Mouse (Mus musculus) heart, postnatal 0 days (tissue): ENCODE measurements around the gene Gm3055.
"Not testable (repeated sequence)": the region's sequence is repeated elsewhere in the genome, so short reads cannot be mapped to it uniquely, and the experiment has no call there.

Source experiments
- CTCF ChIP-seq: IDR thresholded peaks from 2 replicates; pipeline ENCODE4 v1.5.1; 2016; ENCODE audit warnings: antibody characterized with exemption, control low read depth, low read depth
- EP300 ChIP-seq: IDR thresholded peaks from 2 replicates; pipeline ENCODE4 v1.6.1; 2016; ENCODE audit warnings: antibody characterized with exemption, low read depth

DNA sequence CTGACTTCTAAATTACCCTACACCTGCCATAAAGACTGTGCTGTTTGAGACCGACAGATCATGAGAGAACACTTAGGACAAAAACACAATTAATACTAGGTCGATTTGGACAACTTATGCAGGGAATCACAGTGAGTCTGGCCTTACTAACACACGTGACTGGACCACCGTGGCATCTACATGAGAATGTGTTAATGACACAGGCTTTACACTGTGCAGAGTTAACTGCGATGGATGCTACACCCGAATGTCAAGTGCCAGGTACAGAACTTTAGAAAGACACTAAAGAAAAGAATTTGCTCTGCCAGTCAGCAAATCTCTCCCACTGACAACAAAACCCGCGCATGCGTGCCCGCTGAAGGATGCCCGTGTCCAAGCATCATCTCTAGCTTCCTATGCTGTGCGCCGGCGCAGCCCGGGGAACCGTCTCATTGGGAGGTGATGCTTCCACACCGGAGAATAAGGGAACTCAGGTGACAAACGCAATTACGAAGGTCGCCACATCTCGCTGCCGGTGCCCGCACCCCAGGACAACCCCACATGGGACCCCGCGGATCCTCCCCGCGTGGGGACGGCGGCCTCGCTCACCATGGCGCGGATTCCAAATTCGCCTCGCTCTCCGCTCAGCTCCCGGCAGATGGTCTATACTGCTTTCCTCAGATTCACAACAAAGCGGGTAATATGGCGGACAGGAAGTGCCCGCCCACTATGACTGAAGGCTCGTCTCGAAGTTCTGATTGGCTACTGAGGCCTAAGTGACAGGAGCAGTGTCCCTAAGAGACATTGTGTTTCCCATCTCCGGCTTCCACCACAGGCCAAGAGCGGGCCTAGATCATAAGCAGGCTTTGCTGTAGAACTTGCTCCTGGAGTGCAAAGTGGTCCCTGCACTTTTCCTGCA, at the start of gene Gm3055:
- not testable (repeated sequence) for TF ChIP-seq CTCF, EP300
